Mouse (Mus musculus): ENCODE results near the gene Gm9045. TPM values are rescaled to one million over a fixed set of nuclear protein-coding genes. Genes with fewer than 3 reads are reported as not detected.
"Not testable (repeated sequence)": the region's sequence is repeated elsewhere in the genome, so short reads cannot be mapped to it uniquely, and the experiment has no call there.

Gene Gm9045
- polyA plus RNA-seq, 1 experiment from 2014 or later, result not detected

GRCm38 (mm10) chr10:118302133-118302532 lies 35.5 kb downstream of the Gm9045 start:
- WGBS, result 35% methylated on average over 2 of the region's 2 CpGs
- H3K4me2 ChIP-seq (ENCODE audit: low read depth, low read length); H3K9me3 ChIP-seq (ENCODE audit: control insufficient read depth, low read length); H3K4me1 ChIP-seq (ENCODE audit: control insufficient read depth, insufficient read depth, low read length); H3K36me3 ChIP-seq (ENCODE audit: control insufficient read depth, insufficient read depth, low read length); H3K9ac ChIP-seq (replicated peaks; ENCODE audit: low read depth, low read length); H3K4me3 ChIP-seq (ENCODE audit: low read depth, low read length); H3K27ac ChIP-seq (ENCODE audit: low read depth, low read length); ATAC-seq (ENCODE audit: low read depth); H3K27me3 ChIP-seq (ENCODE audit: control insufficient read depth, insufficient read depth, low read length): not testable (repeated sequence)

DNA sequence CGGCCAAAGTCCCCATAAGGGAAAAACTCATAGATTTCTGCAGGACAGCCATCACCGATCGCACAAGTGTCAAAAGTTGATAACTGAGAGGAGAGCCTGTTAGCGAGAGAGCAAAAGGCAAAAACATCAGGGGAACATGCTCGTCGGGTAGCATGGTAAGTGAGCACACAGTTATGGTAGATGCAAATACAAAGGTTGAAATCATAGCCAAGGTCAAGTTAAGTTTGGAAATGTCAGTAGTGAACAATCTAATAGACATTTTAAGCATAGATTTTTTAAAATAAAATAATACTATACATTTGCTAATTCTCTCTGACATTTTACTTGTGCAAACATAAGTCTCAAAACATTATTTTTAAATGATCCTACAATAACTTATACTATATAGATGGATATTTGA lies 42.7 kb downstream of the Gm9045 start, which contains the start of gene Iltifb:
Iltifb (minus strand) TSS at position 101 of the 400 bp plus-strand sequence.
- H3K9ac ChIP-seq (replicated peaks; ENCODE audit: low read depth, low read length), result no peak within 1 kb of the TSS
- no peak within 1 kb of the TSS for H3K4me3 ChIP-seq (ENCODE audit: low read depth, low read length)
- H3K36me3 ChIP-seq (ENCODE audit: control insufficient read depth, insufficient read depth, low read length), result no peaks in the 10 kb centered on the region
- H3K4me2 ChIP-seq (ENCODE audit: low read depth, low read length), result no peak within 1 kb of the TSS
- no peaks in the 10 kb centered on the region for H3K9me3 ChIP-seq (ENCODE audit: control insufficient read depth, low read length)
- no peak within 1 kb of the TSS for H3K27ac ChIP-seq (ENCODE audit: low read depth, low read length)
- no peaks in the 10 kb centered on the region for H3K4me1 ChIP-seq (ENCODE audit: control insufficient read depth, insufficient read depth, low read length)
- H3K27me3 ChIP-seq (ENCODE audit: control insufficient read depth, insufficient read depth, low read length), result no peaks in the 10 kb centered on the region
- WGBS, result 95% methylated on average over 6 of the region's 6 CpGs
- no peak for ATAC-seq (ENCODE audit: low read depth)

Other genes starting within 250 kb of the Gm9045 start
- 31.3 and 34.1 TPM in 2 replicates for gene Mdm1, start 196.0 kb downstream of the Gm9045 start, polyA plus RNA-seq (2014; fragmentation: Nextera tagmentation; extraction: Ambion mirVana)
- gene Il22, start 132.9 kb downstream of the Gm9045 start, polyA plus RNA-seq (2014; fragmentation: Nextera tagmentation; extraction: Ambion mirVana), result 0.24 TPM in 1 of 2 replicates, not detected in the other
- gene Gm32717, start 97.1 kb downstream of the Gm9045 start, polyA plus RNA-seq (2014; fragmentation: Nextera tagmentation; extraction: Ambion mirVana), result 0.35 and 0.37 TPM in 2 replicates
- 0.35 and 0.37 TPM in 2 replicates for gene Gm32802, start 79.1 kb downstream of the Gm9045 start, polyA plus RNA-seq (2014; fragmentation: Nextera tagmentation; extraction: Ambion mirVana)
- not detected in 2 replicates for gene Iltifb, start 42.8 kb downstream of the Gm9045 start, polyA plus RNA-seq (2014; fragmentation: Nextera tagmentation; extraction: Ambion mirVana)
- gene Gm9040, start 10.9 kb downstream of the Gm9045 start, polyA plus RNA-seq (2014; fragmentation: Nextera tagmentation; extraction: Ambion mirVana), result not detected in 2 replicates
- not detected in 2 replicates for gene Gm9044, start 5.4 kb downstream of the Gm9045 start, polyA plus RNA-seq (2014; fragmentation: Nextera tagmentation; extraction: Ambion mirVana)
- gene Gm9046, start 5.4 kb upstream of the Gm9045 start, polyA plus RNA-seq (2014; fragmentation: Nextera tagmentation; extraction: Ambion mirVana), result not detected in 2 replicates
- gene Gm9048, start 10.8 kb upstream of the Gm9045 start, polyA plus RNA-seq (2014; fragmentation: Nextera tagmentation; extraction: Ambion mirVana), result not detected in 2 replicates
- gene Gm9049, start 16.3 kb upstream of the Gm9045 start, polyA plus RNA-seq (2014; fragmentation: Nextera tagmentation; extraction: Ambion mirVana), result not detected in 2 replicates
- not detected in 2 replicates for gene Ifng, start 103.2 kb upstream of the Gm9045 start, polyA plus RNA-seq (2014; fragmentation: Nextera tagmentation; extraction: Ambion mirVana)

Data from neural tube, embryonic 14.5 days (tissue).